Mouse (Mus musculus) limb, embryonic 11.5 days (tissue): ENCODE measurements around the gene Pde5a. TPM values are rescaled to one million over a fixed set of nuclear protein-coding genes. Genes with fewer than 3 reads are reported as not detected.
A peak's percentile ranks its signal among the peaks of the same experiment; 100 is the strongest.

Experiments
- ATAC-seq: fragments of 200-750 bp; cut with Nextera tagmentation; 2 replicates; pipeline ENCODE4 v1.8.0; 2017; ENCODE audit warnings: low read depth; ENCODE audit not compliant: insufficient number of reproducible peaks, low FRiP score, low TSS enrichment
- DNase-seq: peaks from one replicate; pipeline ENCODE4 v3.0.0-alpha.2; 2015; ENCODE audit warnings: low spot score
- H3K27ac ChIP-seq: fragments of 300-500 bp; sonication (generic); replicated peaks from 2 replicates; pipeline ENCODE4 v1.5.1; 2014; ENCODE audit warnings: low read depth, mild to moderate bottlenecking, low read length
- H3K27me3 ChIP-seq: fragments of 300-500 bp; sonication (generic); 2 replicates; pipeline ENCODE4 v1.6.1; 2014; ENCODE audit warnings: mild to moderate bottlenecking, low read length, mixed read lengths; ENCODE audit not compliant: control insufficient read depth, insufficient read depth
- H3K36me3 ChIP-seq: fragments of 300-500 bp; sonication (generic); 2 replicates; pipeline ENCODE4 v1.6.1; 2014; ENCODE audit warnings: mild to moderate bottlenecking, low read length, moderate library complexity, mixed read lengths; ENCODE audit not compliant: control insufficient read depth, insufficient read depth
- H3K4me1 ChIP-seq: fragments of 300-500 bp; sonication (generic); 2 replicates; pipeline ENCODE4 v1.6.1; 2014; ENCODE audit warnings: low read length, mixed read lengths; ENCODE audit not compliant: control insufficient read depth, insufficient read depth
- H3K4me2 ChIP-seq: fragments of 300-500 bp; sonication (generic); 2 replicates; pipeline ENCODE4 v1.6.1; 2014; ENCODE audit warnings: low read depth, mild to moderate bottlenecking, moderate library complexity; ENCODE audit not compliant: severe bottlenecking
- H3K4me3 ChIP-seq: fragments of 300-500 bp; sonication (generic); 2 replicates; pipeline ENCODE4 v1.5.1; 2014; ENCODE audit warnings: low read depth, low read length
- H3K9ac ChIP-seq: fragments of 300-500 bp; sonication (generic); 2 replicates; pipeline ENCODE4 v1.6.1; 2014; ENCODE audit warnings: mild to moderate bottlenecking, low read length
- H3K9me3 ChIP-seq: fragments of 300-500 bp; sonication (generic); 2 replicates; pipeline ENCODE4 v1.6.1; 2016; ENCODE audit warnings: low read length; ENCODE audit not compliant: control insufficient read depth
- WGBS: fragments of 180-500 bp; shearing (Covaris S2); extraction: QIAGEN DNeasy Blood & Tissue Kit; methylation state at CpG from one replicate; pipeline ENCODE4 v1.1.7; 2014; 5-methylcytosine and 5-hydroxymethylcytosine counted together
- polyA plus RNA-seq: library from polyadenylated mRNA; unstranded; fragments of >200 nt; fragmentation: Nextera tagmentation; extraction: Ambion mirVana; gene quantifications from 2 replicates; pipeline ENCODE4 v1.2.1, GENCODE M21; 2014

Pde5a gene
- polyA plus RNA-seq, result 3.8 and 3.9 TPM in 2 replicates

DNA sequence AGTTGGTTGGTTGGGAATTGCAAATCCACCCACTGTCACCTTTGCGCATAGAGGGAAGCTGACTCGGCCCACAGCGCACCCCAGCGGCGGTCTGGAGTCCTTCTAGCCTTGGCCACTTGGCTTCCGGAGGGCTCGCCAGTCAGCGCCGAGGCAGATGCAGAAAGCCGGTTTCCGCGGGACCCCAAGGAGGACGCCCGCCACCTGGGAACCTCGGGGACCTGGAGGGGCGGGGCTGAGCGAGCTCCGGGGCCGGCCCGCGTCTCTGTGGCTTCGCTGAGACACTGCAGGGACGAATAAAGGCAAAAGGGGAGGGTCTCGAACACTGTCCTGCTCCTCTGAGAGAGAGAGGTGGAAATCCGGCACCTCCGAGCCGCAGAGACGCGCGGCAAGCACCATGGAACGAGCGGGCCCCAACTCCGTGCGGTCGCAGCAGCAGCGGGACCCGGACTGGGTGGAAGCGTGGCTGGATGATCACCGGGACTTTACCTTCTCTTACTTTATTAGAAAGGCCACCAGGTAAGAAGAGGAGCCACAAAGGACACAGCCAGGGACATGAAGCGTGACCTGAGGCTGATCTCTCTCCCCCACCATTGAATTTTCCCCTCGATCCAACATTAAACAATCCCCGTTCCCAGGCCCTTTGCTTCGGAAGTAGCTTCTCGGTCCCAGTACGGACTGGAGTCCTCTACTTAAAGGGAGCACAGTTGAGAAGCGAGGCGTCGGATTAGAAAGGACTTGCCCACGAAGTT lies at the start of gene Pde5a:
Gene Pde5a (plus strand): TSS at position 96 of the 749 bp plus-strand sequence.
- Histone ChIP-seq H3K27ac (peak within 1 kb of the TSS; percentile 62), H3K27me3 (no peaks in the 10 kb centered on the region), H3K4me3 (peak within 1 kb of the TSS; percentile 60), H3K36me3 (no peaks in the 10 kb centered on the region), H3K4me1 (no peaks in the 10 kb centered on the region), H3K4me2 (peak within 1 kb of the TSS; percentile 74), H3K9ac (peak within 1 kb of the TSS; percentile 77), H3K9me3 (no peaks in the 10 kb centered on the region)
- WGBS, result under 1% methylated on average over 49 of the region's 49 CpGs
- peak; percentile 92 for DNase-seq
- peak; percentile 52 for ATAC-seq

DNA sequence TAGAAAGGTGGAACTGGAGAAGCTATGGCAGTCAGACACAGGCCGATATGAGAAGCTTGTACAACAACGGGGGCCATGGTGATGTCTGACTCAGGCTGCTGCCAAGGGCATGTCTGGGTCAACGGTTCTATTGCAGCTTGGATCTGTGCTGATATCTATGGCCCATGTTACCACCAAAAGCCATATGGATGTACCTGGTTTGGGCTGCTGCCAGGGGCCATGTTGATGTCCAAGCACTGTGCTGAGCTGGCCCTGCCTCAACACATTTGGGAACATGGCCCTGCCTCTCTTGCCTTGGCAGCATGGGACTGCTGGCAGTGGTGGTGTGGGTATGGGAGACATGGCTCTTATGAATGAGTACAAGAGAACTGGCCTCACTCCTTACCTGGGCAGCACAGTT lies 47.9 kb upstream of the Pde5a start:
- Histone ChIP-seq H3K9ac (no peak overlapping the region), H3K9me3 (no peaks in the 10 kb centered on the region), H3K27me3 (no peaks in the 10 kb centered on the region), H3K4me1 (no peaks in the 10 kb centered on the region), H3K36me3 (no peaks in the 10 kb centered on the region), H3K27ac (no peak overlapping the region), H3K4me2 (no peak overlapping the region), H3K4me3 (no peak overlapping the region)
- DNase-seq (no peak), ATAC-seq (no peak)
- 89% methylated on average over 3 of the region's 3 CpGs for WGBS

DNA sequence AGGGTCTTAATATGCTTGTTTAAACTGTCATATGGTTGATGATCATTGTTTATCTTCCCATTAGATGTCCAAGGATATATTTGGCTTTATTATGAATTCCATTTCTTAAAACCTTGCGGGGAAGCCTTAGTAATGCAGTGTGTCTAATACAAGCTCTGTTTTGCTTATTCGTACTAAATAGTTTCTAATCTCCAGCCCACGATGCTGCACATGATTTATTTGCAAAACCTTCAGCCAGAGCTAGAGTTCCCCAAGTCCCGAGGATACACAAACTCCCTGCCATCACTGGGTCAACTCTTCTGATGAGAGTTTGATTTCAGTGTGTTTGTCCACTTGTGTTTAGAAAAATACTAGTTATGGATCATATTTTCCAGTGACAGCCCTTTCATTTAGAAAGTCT lies 46.4 kb upstream of the Pde5a start:
- no peaks in the 10 kb centered on the region for H3K4me1 ChIP-seq
- no peak overlapping the region for H3K4me3 ChIP-seq
- no peak overlapping the region for H3K27ac ChIP-seq
- DNase-seq (no peak), ATAC-seq (no peak)
- H3K9me3 ChIP-seq, result no peaks in the 10 kb centered on the region
- H3K27me3 ChIP-seq, result no peaks in the 10 kb centered on the region
- H3K9ac ChIP-seq, result no peak overlapping the region
- H3K36me3 ChIP-seq, result no peaks in the 10 kb centered on the region
- no peak overlapping the region for H3K4me2 ChIP-seq
- 90% methylated on average over 4 of the region's 4 CpGs for WGBS

DNA sequence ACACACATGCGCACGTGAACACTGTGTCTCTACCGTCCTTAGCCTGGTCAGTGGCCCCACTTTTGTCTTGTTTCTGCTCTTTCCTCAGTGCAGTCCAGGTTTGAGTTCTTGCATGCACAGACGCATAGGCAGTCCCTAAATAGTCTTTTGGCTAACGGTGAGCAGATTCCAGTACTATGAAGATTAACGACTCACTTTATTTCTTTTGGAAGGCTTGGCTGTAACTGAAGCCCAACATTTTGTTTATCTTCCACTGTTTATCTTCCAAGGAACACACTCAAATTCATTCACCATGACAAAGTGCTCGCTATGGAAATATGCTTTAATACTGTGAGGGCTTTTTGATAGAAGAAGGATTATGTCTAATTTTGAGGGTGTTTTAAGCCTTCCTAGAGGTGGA lies 43.9 kb upstream of the Pde5a start:
- Histone ChIP-seq H3K4me1 (no peaks in the 10 kb centered on the region), H3K27me3 (no peaks in the 10 kb centered on the region), H3K9ac (no peak overlapping the region), H3K36me3 (no peaks in the 10 kb centered on the region), H3K9me3 (no peaks in the 10 kb centered on the region), H3K4me2 (no peak overlapping the region), H3K27ac (no peak overlapping the region), H3K4me3 (no peak overlapping the region)
- whole genome bisulfite sequencing, result 75% methylated on average over 7 of the region's 7 CpGs
- ATAC-seq (no peak), DNase-seq (no peak)

DNA sequence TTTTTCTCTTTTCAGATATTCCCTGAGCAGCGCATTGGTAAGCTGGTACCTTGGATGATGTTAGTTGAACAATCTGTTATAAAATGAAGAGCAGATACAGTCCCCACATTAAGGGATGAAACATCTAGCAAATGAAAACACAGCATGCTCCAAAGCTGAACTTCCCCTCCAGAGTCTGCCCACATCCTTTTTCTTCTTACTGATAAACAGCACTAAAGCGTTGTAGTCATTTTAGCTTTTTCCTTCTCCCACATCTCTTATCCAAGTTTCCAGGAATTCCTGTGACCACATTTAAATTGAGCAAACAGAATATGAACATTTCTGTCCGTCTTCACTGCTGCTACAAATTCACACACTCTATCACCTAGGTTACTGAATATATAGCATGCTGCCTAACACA lies 35.7 kb upstream of the Pde5a start:
- H3K27ac ChIP-seq, result no peak overlapping the region
- H3K36me3 ChIP-seq, result no peaks in the 10 kb centered on the region
- no peak overlapping the region for H3K9ac ChIP-seq
- 91% methylated on average over 3 of the region's 3 CpGs for WGBS
- ATAC-seq (no peak), DNase-seq (no peak)
- no peak overlapping the region for H3K4me3 ChIP-seq
- H3K27me3 ChIP-seq, result no peaks in the 10 kb centered on the region
- H3K4me1 ChIP-seq, result no peaks in the 10 kb centered on the region
- no peak overlapping the region for H3K4me2 ChIP-seq
- no peaks in the 10 kb centered on the region for H3K9me3 ChIP-seq

DNA sequence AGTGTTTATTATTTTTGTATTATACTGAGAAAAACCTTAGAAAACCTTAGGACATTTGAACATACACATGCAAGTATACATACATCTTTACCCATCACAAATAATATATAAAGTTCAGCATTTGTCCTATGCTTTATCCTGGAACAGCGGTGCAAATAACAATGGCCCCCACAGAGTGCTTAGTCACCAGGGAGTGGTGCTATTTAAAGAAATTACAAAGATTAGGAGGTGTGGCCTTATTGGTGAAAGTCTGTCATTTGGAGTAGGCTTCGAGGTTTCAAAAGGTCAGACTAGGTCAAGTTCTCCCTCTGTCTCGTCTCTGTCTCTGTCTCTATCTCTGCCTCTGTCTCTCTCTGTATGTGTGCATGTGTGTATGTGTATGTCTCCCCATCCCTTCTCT lies 32.9 kb upstream of the Pde5a start:
- Histone ChIP-seq H3K4me1 (no peaks in the 10 kb centered on the region), H3K9me3 (no peaks in the 10 kb centered on the region), H3K9ac (no peak overlapping the region), H3K4me2 (no peak overlapping the region), H3K4me3 (no peak overlapping the region), H3K27ac (no peak overlapping the region), H3K27me3 (no peaks in the 10 kb centered on the region), H3K36me3 (no peaks in the 10 kb centered on the region)
- WGBS, result 74% methylated on average over 3 of the region's 3 CpGs
- ATAC-seq (no peak), DNase-seq (no peak)

DNA sequence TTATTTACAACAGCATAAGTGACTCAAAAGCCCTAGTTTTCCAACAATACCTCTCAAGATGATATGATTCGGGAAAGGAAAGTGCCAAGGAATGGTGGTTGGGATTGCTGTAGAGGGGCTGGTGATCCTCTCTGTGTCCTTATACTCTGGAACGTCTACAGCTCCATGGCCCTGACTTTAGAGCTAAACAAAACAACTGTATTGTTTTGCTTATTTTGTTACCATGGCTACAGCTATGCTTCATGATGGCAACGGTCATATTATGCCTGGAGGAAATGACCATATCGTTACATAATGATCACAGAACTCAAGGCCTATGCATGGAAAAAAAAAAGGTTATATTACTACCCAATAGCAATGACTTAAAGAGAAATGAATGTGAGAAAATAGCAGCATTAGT lies 32.1 kb upstream of the Pde5a start:
- ATAC-seq, result no peak
- H3K9me3 ChIP-seq, result no peaks in the 10 kb centered on the region
- no peak overlapping the region for H3K4me2 ChIP-seq
- 84% methylated on average over 4 of the region's 4 CpGs for WGBS
- DNase-seq, result no peak
- no peak overlapping the region for H3K9ac ChIP-seq
- no peaks in the 10 kb centered on the region for H3K4me1 ChIP-seq
- H3K27ac ChIP-seq, result no peak overlapping the region
- H3K4me3 ChIP-seq, result no peak overlapping the region
- H3K36me3 ChIP-seq, result no peaks in the 10 kb centered on the region
- no peaks in the 10 kb centered on the region for H3K27me3 ChIP-seq

DNA sequence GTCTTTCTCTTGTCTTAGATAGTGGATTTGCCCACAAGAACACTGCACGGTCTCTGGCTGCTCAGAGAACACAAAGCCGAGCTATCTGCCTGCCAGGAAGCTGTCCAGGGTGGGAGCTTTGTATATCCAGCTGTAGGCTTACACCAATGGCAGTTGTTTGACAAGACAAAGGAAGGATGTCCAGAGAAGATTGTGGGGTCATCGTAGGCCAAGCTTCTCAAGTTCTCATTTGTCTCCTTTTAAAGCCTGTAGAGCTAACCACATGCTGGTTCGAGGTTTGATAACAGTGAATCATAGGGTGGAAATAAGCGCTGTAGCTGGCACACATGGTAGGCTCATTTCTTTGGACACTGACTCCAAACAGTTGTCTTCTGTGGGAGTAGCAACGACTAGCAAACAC lies 24.5 kb upstream of the Pde5a start:
- no peaks in the 10 kb centered on the region for H3K36me3 ChIP-seq
- ATAC-seq, result no peak
- no peak overlapping the region for H3K9ac ChIP-seq
- WGBS, result 64% methylated on average over 6 of the region's 6 CpGs
- no peak overlapping the region for H3K4me2 ChIP-seq
- DNase-seq, result no peak
- H3K4me1 ChIP-seq, result no peaks in the 10 kb centered on the region
- no peak overlapping the region for H3K27ac ChIP-seq
- H3K4me3 ChIP-seq, result no peak overlapping the region
- no peaks in the 10 kb centered on the region for H3K9me3 ChIP-seq
- no peaks in the 10 kb centered on the region for H3K27me3 ChIP-seq

DNA sequence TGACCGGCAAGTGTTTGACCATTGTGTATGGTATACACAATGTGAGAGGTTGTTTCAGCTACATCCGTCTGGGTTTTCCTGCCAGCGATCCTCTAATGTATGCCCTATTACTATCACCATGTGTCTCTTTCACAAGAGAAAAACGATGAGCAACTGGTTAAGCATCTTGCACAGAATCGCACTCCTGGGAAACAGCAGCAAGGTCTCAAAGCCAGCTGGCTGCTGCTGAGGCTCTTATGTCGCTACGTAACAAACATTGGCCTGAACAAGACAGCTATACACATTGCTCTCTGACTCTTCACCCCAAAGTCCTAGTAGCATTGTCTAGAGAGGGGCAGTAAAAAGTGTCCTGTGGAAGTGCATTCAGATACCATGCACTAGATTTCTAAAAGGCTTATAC lies 23.5 kb upstream of the Pde5a start:
- Histone ChIP-seq H3K4me2 (no peak overlapping the region), H3K27ac (no peak overlapping the region), H3K4me1 (no peaks in the 10 kb centered on the region), H3K9ac (no peak overlapping the region), H3K9me3 (no peaks in the 10 kb centered on the region), H3K4me3 (no peak overlapping the region), H3K27me3 (no peaks in the 10 kb centered on the region), H3K36me3 (no peaks in the 10 kb centered on the region)
- ATAC-seq, result no peak
- DNase-seq, result no peak
- WGBS, result 89% methylated on average over 7 of the region's 7 CpGs
